Mouse (Mus musculus): ENCODE data around the gene Cyp2w1. TPM values are rescaled to one million over a fixed set of nuclear protein-coding genes. Genes with fewer than 3 reads are reported as not detected.
"Not testable (repeated sequence)": the region's sequence is repeated elsewhere in the genome, so short reads cannot be mapped to it uniquely, and the experiment has no call there.

The Cyp2w1 gene
- polyA plus RNA-seq, 1 experiment: not detected

- DNase-seq (ENCODE audit: low read depth): no peak
Observed at GRCm38 (mm10) chr5:139383234-139383633, 30.8 kb downstream of the Cyp2w1 start.

- no peak for DNase-seq (ENCODE audit: low read depth)
Observed at GRCm38 (mm10) chr5:139384531-139384930, 32.1 kb downstream of the Cyp2w1 start.

DNA sequence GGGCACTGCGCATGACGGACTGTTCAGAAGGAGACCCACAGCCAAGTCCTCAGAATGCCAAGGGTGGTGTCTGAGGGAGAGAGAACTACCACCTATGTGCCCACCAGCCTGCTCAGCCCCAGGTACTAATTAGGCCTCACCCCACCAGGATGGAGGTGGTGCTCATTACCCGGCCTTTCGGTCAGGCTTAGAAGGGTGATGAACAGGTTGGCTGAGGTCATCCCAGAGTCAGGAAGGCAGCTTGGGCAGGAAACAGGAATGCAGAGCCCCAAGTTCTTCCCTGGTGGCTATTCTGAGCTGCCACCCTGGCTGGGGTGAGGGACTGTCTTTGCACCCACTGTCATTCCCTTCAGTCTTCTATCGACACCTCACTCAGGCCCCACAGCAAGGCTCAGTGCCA is 33.6 kb downstream of the Cyp2w1 start:
- DNase-seq (ENCODE audit: low read depth): no peak

DNA sequence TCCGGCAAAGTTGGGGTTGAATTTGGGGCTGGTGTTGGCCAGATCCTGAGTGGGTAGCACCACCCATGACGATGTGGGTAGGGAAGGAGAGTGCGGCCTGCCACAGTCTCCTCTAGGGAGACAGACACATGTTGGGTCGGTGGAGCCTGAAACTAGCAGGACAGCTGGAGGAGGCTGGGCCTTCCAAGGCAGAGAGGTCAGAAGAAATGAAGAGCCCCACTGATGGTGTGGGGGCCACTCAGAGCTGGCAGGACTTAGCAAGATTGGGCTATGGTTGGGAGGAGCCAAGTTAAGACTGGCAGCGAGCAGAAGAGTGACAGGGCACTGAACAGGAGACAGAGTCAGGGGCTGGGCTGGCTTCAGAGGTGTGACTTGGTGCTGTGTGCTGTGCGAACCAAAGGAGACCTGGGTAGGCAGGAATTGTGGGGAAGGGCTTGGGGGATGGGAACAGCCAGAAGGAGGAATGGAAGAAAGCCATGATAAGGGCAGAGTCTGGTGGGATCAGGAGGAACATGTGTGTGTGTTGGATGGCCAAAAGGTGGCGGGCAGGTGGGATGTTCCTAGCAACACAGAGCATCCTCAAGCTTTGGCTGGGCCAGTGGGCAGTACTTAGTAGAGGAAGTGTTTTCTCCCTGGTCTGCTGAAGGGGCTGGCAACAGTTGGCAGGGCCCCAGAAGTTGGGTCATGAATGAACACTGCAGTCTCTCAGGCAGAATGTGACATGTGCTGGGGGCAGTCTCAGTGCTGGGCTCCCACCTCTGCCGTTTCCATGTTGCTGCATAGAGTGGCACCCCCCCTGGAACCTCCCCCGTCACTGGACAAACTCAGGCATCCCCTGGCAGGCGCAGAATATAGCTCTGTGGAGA is 35.1 kb downstream of the Cyp2w1 start:
- no peak for DNase-seq (ENCODE audit: low read depth)

DNA sequence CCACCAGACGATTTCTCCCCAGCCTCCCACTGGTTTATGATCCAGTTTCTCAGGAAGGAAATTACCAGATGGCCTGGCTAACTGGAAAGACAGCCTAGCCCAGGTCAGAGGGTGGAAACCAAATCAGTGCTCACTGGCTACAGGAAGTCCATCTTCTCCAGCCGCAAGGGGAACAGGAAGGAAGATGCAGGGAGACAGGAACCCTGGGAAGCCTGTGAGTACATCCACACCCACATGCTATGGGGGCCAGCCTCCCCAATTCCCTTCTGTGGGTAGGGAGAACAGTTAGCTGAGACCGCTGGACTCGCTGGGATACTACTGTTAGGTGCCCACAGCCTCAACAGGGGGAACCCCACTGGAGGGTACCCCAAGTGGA is 35.8 kb downstream of the Cyp2w1 start:
- DNase-seq (ENCODE audit: low read depth): no peak

DNA sequence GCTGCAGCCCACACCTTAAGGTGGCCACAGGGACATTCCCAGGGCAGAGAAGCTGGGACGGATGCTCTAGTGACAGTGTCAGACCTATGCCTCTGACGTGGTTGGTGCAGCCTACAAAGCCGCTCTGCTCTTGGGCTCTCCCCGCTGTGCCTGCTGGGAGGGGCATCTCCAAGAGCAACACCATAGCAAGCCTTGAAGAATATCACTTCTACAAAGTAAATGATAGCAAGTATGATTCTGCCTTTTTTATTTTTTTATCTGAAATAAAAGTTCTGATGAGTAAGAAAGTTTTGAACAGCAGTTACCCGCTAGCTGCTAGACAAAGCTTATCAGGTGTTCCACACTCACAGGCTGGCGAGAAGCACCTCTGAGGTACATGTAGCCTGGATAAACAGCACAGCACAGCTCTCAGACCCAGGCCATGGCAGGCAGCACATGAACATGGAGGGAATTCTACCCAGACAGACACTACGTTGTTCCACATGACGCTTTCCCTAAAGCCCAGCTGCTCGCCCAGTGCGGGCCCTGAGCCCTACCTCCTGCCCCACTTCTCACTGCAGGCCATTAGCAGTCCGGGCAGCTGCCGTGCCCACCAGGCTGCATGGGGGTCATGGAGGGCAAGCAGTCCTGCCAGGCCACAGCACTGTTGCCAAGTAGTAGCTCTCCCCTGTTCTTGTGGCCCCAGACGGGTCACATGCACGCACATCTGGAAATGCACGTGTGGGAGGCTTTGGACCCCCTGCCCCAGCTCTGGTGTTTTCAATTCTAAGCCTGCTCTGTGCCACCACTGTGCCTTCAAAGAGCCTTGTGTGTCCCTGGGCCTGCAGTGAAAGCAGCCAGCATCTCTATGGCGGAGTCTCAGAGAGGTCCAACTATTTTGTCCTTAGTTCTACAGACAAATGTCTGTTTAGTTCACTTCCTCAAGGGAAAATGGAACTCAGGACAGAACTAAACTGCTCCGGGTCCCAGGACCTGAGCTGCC is 36.6 kb downstream of the Cyp2w1 start:
- no peak for DNase-seq (ENCODE audit: low read depth)

GRCm38 (mm10) chr5:139389676-139390061 is 37.3 kb downstream of the Cyp2w1 start:
- no peak for DNase-seq (ENCODE audit: low read depth)

GRCm38 (mm10) chr5:139390324-139391119 is 38.1 kb downstream of the Cyp2w1 start:
- not testable (repeated sequence) for DNase-seq (ENCODE audit: low read depth)

DNA sequence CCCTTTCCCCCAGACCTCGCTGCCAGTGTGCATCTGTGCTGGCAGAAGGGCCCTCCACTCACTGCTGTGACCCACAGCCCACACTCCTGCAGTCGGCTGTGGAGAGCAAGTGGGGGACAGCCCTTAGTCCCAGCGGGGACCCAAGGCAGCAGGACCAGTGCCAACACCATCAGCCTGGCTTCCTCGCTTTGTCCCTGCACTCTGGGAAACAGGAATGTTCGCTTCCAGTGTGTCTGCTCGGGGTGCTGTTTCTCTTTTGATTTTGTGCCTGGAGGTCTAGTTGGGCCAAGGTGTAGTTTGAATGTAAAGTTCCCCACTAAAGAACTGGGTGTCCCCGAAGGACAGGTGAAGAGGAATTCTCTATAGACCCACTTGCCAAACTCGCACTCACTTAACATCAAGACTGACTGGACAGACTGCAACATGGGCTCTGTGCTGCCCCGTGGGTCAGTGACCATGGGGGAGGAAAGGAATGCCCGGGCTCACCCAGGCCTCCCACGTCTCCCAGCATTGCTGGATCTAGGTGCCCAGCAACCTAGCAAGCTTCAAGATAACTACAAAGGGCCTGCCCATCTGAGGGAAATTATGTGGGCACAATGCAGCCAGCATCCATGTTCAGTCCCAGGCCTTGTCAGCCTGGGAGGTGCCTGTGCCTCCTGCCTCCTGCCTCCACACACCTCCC is 39.0 kb downstream of the Cyp2w1 start:
- DNase-seq (ENCODE audit: low read depth): no peak

DNA sequence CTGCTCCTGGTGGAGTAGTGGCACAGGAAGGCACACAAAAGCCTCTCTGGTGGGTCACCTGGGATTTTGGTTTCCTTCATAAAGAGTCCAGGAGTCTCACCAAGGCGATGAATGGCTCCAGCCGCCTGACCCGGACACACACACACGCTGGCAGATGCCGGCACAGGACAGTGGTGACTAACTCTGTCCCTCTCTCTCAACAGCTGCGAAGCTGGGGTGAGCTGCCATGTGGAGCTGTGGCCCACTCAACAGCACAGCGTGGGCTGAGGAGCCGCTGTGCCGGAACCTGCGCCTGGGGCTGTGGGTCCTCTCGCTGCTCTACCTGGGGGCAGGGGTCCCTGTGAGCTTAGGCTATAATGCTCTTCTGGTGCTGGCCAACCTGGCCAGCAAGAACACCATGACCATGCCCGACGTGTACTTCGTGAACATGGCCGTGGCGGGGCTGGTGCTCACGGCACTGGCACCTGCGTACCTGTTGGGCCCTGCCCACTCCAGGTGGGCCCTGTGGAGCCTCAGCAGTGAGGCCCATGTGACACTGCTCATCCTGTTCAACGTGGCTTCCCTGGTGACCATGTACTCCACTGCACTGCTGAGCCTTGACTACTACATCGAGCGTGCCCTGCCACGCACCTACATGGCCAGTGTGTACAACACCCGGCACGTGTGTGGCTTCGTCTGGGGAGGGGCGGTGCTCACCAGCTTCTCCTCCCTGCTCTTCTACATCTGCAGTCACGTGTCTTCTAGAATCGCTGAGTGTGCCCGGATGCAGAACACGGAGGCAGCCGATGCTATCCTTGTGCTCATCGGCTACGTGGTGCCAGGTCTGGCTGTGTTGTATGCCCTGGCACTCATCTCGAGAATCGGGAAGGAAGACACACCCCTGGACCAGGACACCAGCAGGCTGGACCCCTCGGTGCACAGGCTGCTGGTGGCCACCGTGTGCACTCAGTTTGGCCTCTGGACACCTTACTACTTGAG is 40.1 kb downstream of the Cyp2w1 start:
- no peak for DNase-seq (ENCODE audit: low read depth)

DNA sequence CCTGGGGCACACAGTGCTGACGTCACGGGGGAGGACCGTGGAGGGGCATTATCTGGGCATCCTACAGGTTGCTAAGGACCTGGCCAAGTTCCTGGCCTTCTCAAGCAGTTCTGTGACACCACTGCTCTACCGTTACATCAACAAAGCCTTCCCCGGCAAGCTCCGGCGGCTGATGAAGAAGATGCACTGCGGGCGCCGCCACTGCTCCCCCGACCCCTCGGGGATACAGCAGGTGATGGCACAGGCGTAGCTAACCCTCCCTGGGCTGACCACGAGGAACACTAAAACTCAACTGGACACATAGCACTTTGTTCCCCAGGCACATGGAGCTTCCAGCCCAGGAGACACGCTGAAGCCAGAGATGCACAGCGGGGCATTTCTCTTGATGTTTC is 40.8 kb downstream of the Cyp2w1 start:
- DNase-seq (ENCODE audit: low read depth): no peak

DNA sequence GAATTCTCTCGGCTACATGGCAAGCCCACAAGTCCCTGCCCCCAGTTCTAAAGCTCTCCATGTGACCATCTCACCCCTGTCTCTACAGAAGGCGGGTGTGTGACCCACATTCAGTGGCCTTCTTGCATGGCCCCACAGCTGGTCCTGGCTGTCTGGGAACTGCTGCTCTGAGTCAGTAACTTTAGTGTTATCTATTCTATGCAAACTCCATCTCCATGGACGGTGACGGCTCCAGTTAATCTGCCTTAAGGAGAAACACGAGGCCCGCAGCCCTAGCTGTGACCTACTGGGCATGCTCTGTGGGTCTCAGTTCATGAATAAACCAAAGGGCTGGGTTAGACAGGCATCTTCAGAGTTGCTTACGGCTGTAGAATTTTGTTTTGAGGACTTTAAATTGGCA is 42.0 kb downstream of the Cyp2w1 start:
- DNase-seq (ENCODE audit: low read depth): no peak

DNA sequence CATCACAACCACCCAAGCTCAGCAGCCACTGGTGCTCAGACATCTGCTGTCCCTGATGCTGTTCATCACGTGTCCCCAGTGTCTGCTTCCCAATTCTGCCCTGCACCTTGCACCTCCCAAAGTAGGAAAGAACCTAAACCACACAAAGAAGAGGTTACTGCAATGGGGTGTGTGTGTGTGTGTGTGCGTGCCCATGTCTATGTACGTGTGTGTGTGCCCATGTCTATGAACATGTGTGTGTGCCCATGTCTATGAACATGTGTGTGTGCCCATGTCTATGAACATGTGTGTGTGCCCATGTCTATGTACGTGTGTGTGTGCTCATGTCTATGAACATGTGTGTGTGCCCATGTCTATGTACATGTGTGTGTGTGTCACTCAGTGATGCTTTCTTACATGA is 43.1 kb downstream of the Cyp2w1 start:
- DNase-seq (ENCODE audit: low read depth): no peak

DNA sequence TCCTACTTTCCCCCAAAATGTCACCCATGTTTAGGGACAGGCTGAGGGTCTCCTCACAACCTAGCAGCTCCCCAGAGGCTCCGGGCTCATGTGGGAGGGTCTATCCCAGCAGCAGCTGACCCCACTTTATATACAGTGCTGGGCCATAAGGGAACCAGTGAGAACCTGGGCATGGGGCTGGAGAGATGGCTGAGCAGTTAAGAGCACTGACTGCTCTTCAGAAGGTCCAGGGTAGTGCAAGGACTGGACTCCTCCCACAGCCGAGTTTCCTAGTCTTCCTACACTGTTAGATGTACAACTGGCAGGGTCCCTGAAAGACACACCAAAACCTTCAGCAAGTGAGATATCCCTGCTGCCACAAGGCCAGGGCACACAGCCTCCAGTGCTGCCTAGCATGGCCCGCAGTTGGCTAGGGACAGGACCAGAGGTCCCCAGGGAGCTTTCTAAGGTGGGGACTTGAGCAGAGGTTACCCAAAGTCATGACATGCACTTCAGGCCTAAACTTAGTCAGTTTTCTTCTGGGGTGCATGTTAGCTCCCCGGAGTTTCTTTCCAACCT is 45.0 kb downstream of the Cyp2w1 start:
- no peak for DNase-seq (ENCODE audit: low read depth)

DNA sequence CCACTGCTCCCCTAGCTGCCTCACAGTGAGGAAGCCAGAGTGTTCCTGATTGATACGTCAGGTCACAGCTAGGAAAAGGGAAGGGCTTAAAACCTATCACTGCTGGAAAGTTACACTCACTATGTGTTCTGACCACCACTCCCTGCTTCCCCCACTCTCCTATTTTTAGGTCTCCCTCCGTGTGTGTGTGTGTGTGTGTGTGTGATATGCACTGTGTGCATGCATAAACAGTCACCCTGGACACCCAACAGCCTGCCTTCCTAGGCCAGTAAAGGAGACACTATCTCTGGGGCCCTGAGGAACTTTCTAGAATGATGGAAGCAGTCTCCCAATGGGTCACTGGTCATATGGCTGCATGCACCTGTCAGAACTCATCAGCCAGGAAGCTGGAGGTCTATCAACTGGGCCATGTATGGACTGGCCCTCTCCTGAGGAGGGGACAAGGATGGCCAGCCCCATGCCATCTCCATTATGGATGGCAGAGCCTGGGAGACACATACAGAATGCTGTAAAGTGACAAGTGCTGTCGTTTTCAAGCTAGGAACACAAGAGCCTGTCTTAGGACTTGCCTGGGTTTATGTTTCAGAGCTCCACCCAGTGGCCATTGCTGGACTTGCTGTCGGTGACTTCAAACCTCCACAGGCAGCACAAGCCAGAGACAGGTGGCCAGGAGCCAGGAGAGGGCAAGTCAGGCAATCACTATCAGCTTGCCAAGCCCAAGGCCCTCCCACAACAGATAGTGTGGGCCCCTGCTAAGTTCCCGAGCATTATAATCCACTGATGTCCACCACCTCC is 45.7 kb downstream of the Cyp2w1 start:
- DNase-seq (ENCODE audit: low read depth): peak; percentile 42

- no peak for DNase-seq (ENCODE audit: low read depth)
Observed at GRCm38 (mm10) chr5:139398786-139399185, 46.4 kb downstream of the Cyp2w1 start.

DNA sequence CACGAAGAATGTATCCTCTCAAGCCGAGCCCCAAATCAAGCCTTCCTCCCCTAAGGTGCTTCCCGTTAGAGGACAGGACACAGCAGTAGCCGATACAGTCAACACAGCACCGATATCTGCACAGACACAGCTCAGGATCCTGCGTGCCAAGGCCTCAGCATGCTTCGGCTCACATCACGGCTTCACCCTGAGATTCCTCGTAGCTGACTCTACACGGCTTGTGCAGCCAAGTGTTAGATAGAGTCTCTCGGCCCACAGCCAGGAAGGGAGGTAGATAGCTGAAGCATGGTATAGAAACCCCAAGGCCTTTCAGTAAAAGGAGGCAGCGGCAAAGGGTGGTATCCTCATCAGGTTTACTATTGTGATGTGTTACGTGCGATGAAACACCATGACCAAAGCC is 47.6 kb downstream of the Cyp2w1 start:
- no peak for DNase-seq (ENCODE audit: low read depth)

GRCm38 (mm10) chr5:139402106-139402505 is 49.7 kb downstream of the Cyp2w1 start:
- DNase-seq (ENCODE audit: low read depth): no peak

GRCm38 (mm10) chr5:139403692-139404260 is 51.4 kb downstream of the Cyp2w1 start:
- DNase-seq (ENCODE audit: low read depth): no peak

Measured in gonadal fat pad, adult 2 months (tissue).